Mouse (Mus musculus) thymus, adult 2 months (tissue): ENCODE results near the gene Nos1ap. TPM values are rescaled to one million over a fixed set of nuclear protein-coding genes. Genes with fewer than 3 reads are reported as not detected.

Experiments
- DNase-seq: peaks from one replicate; pipeline ENCODE4 v3.0.0; 2021
- H3K27ac ChIP-seq: fragments of 200-500 bp; 2 replicates; pipeline ENCODE4 v1.5.1; 2012; ENCODE audit warnings: low read length, control low read depth; ENCODE audit not compliant: control insufficient read depth, insufficient read depth
- H3K27me3 ChIP-seq: fragments of 200-500 bp; 2 replicates; pipeline ENCODE4 v1.6.1; 2012; ENCODE audit warnings: mild to moderate bottlenecking, low read length, moderate library complexity, mixed read lengths; ENCODE audit not compliant: control insufficient read depth, insufficient read depth
- H3K36me3 ChIP-seq: fragments of 200-500 bp; 2 replicates; pipeline ENCODE4 v1.6.1; 2012; ENCODE audit warnings: mild to moderate bottlenecking, low read length, moderate library complexity; ENCODE audit not compliant: control insufficient read depth, insufficient read depth
- H3K4me1 ChIP-seq: fragments of 200-500 bp; replicated peaks from 2 replicates; pipeline ENCODE4 v1.6.1; 2012; ENCODE audit warnings: low read length; ENCODE audit not compliant: control insufficient read depth, insufficient read depth
- H3K4me3 ChIP-seq: fragments of 200-500 bp; 2 replicates; pipeline ENCODE4 v1.5.1; 2012; ENCODE audit warnings: mild to moderate bottlenecking, low read length, control low read depth, moderate library complexity; ENCODE audit not compliant: control insufficient read depth, insufficient read depth
- CTCF ChIP-seq: fragments of 200-500 bp; IDR thresholded peaks from 2 replicates; pipeline ENCODE4 v1.5.1; 2012; ENCODE audit warnings: mild to moderate bottlenecking, control low read depth, low read length, moderate library complexity, borderline replicate concordance; ENCODE audit not compliant: control insufficient read depth, poor library complexity, insufficient read depth; ENCODE audit errors: extremely low read depth
- POLR2A ChIP-seq: fragments of 200-500 bp; IDR thresholded peaks from 2 replicates; pipeline ENCODE4 v1.6.1; 2012; ENCODE audit warnings: mild to moderate bottlenecking, low read length, control low read depth, moderate library complexity; ENCODE audit not compliant: control insufficient read depth, poor library complexity, insufficient read depth; ENCODE audit errors: extremely low read depth
- WGBS: fragments of 180-500 bp; shearing (Covaris S2); methylation state at CpG from one replicate; pipeline ENCODE4 v1.1.7; 2018; 5-methylcytosine and 5-hydroxymethylcytosine counted together
- polyA plus RNA-seq: library from polyadenylated mRNA; depleted of rRNA; stranded (reverse); fragments of >200 nt; gene quantifications from 2 replicates; pipeline ENCODE4 v1.2.3, GENCODE M21; 2012

Gene Nos1ap
- polyA plus RNA-seq, 1 experiment, result 3.3 TPM

GRCm38 (mm10) chr1:170478791-170479457 lies 110.7 kb downstream of the Nos1ap start:
- 60% methylated on average over 4 of the region's 4 CpGs for WGBS
- DNase-seq, result no peak
- Histone ChIP-seq H3K4me1 (peaks cover 7% of the 10 kb centered on the region; the same call in 1 of the 2 replicates), H3K4me3 (no peak overlapping the region), H3K36me3 (no peaks in the 10 kb centered on the region), H3K27me3 (no peaks in the 10 kb centered on the region), H3K27ac (no peak overlapping the region)
- no peak for TF ChIP-seq CTCF
- no peak for TF ChIP-seq POLR2A

- H3K27me3 ChIP-seq, result no peaks in the 10 kb centered on the region
- H3K27ac ChIP-seq, result no peak overlapping the region
- DNase-seq, result no peak
- no peaks in the 10 kb centered on the region for H3K36me3 ChIP-seq
- TF ChIP-seq CTCF (no peak), POLR2A (no peak)
- H3K4me3 ChIP-seq, result no peak overlapping the region
- peaks cover 7% of the 10 kb centered on the region; the same call in 1 of the 2 replicates for H3K4me1 ChIP-seq
- WGBS, result 33% methylated on average over 10 of the region's 10 CpGs
These were observed 111.7 kb downstream of the Nos1ap start for GRCm38 (mm10) chr1:170477636-170478600.

- Histone ChIP-seq H3K4me1 (0 out of 2 replicates have a peak, but pooled peaks cover 4% of the 10 kb centered on the region), H3K27ac (no peak overlapping the region), H3K27me3 (no peaks in the 10 kb centered on the region), H3K4me3 (no peak overlapping the region), H3K36me3 (no peaks in the 10 kb centered on the region)
- TF ChIP-seq POLR2A, result no peak
- no peak for TF ChIP-seq CTCF
- DNase-seq, result no peak
- WGBS, result 86% methylated on average over 6 of the region's 6 CpGs
These were observed 116.2 kb downstream of the Nos1ap start for GRCm38 (mm10) chr1:170473460-170473859.

- Histone ChIP-seq H3K27ac (no peak overlapping the region), H3K27me3 (no peaks in the 10 kb centered on the region), H3K4me3 (no peak overlapping the region), H3K36me3 (no peaks in the 10 kb centered on the region), H3K4me1 (0 out of 2 replicates have a peak, but pooled peaks cover under 1% of the 10 kb centered on the region)
- no peak for DNase-seq
- TF ChIP-seq CTCF, result no peak
- no peak for TF ChIP-seq POLR2A
These were observed 116.8 kb downstream of the Nos1ap start for GRCm38 (mm10) chr1:170472861-170473260.

GRCm38 (mm10) chr1:170466099-170467009 lies 123.3 kb downstream of the Nos1ap start:
- 79% methylated on average over 6 of the region's 6 CpGs for WGBS
- no peak for TF ChIP-seq CTCF
- TF ChIP-seq POLR2A, result no peak
- no peak overlapping the region for H3K27ac ChIP-seq
- H3K4me1 ChIP-seq, result no peaks in the 10 kb centered on the region
- no peak overlapping the region for H3K4me3 ChIP-seq
- H3K27me3 ChIP-seq, result no peaks in the 10 kb centered on the region
- no peaks in the 10 kb centered on the region for H3K36me3 ChIP-seq
- DNase-seq, result no peak
